Mouse (Mus musculus) G1E (cell line): ENCODE measurements around the gene Rnf168. TPM values are rescaled to one million over a fixed set of nuclear protein-coding genes. Genes with fewer than 3 reads are reported as not detected.

ENCODE experiments used
- ATAC-seq: 2 replicates; pipeline ENCODE4 v1.8.0; 2016; ENCODE audit warnings: mild to moderate bottlenecking; ENCODE audit not compliant: insufficient number of reproducible peaks, poor library complexity, low FRiP score, severe bottlenecking; ENCODE audit errors: extremely low read depth
- DNase-seq: peaks from one replicate; pipeline ENCODE4 v3.0.0; 2012; ENCODE audit warnings: low spot score
- H3K27me3 ChIP-seq: 2 replicates; pipeline ENCODE4 v1.6.1; 2012; ENCODE audit warnings: mild to moderate bottlenecking, low read length, inconsistent platforms; ENCODE audit not compliant: insufficient read depth
- H3K36me3 ChIP-seq: replicated peaks from 2 replicates; pipeline ENCODE3; 2012; ENCODE audit warnings: mild to moderate bottlenecking, inconsistent platforms
- H3K4me1 ChIP-seq: 2 replicates; pipeline ENCODE4 v1.6.1; 2012; ENCODE audit warnings: low read depth, low read length, inconsistent platforms, mixed read lengths; ENCODE audit not compliant: insufficient read depth
- H3K4me3 ChIP-seq: 2 replicates; pipeline ENCODE4 v1.5.1; 2012; ENCODE audit warnings: low read depth, mild to moderate bottlenecking, inconsistent platforms, low read length, moderate library complexity, mixed read lengths
- H3K9me3 ChIP-seq: replicated peaks from 2 replicates; pipeline ENCODE4 v1.6.1; 2012; ENCODE audit warnings: inconsistent platforms
- CTCF ChIP-seq: IDR thresholded peaks from 2 replicates; pipeline ENCODE4 v1.5.1; 2012; ENCODE audit warnings: low read depth, low read length, inconsistent platforms, mixed read lengths
- GATA1 ChIP-seq: IDR thresholded peaks from 2 replicates; pipeline ENCODE4 v1.6.1; 2012; ENCODE audit warnings: borderline replicate concordance, low read length, inconsistent platforms, mixed read lengths
- GATA2 ChIP-seq: IDR thresholded peaks from 2 replicates; pipeline ENCODE4 v1.6.1; 2012; ENCODE audit warnings: low read depth, low read length, inconsistent platforms, borderline replicate concordance
- POLR2AphosphoS5 ChIP-seq: IDR thresholded peaks from 2 replicates; pipeline ENCODE4 v1.6.1; 2012; ENCODE audit warnings: low read depth, low read length, inconsistent platforms; ENCODE audit not compliant: insufficient replicate concordance
- TAL1 ChIP-seq: conservative IDR thresholded peaks from 2 replicates; pipeline ENCODE4 v1.6.1; 2012; ENCODE audit warnings: low read depth, low read length, inconsistent platforms, mixed read lengths
- polyA plus RNA-seq: library from polyadenylated mRNA; stranded (reverse); fragments of >175 nt; gene quantifications from 2 replicates; pipeline ENCODE4 v1.2.3, GENCODE M21; 2012
- total RNA-seq, 2 experiments: library from RNA; stranded (forward) in 1 of 2; stranded (reverse) in 1 of 2; fragments of 200-1000 nt in 1 of 2; fragments of >200 nt in 1 of 2; fragmentation: Nextera tagmentation in 1 of 2; gene quantifications; 2 replicates each; pipeline ENCODE4 v1.2.3; 2014 to 2017

The Rnf168 gene
- total and polyA plus RNA-seq, 3 experiments: 11.6 to 55.3 (median 18.8) TPM

GRCm38 (mm10) chr16:32311970-32312369 is 34.7 kb downstream of the Rnf168 start:
- peaks cover 3% of the 10 kb centered on the region; the same call in 1 of the 2 replicates for H3K4me1 ChIP-seq
- ATAC-seq (no peak), DNase-seq (no peak)
- no peaks in the 10 kb centered on the region for H3K27me3 ChIP-seq
- TF ChIP-seq GATA2: no peak
- no peak for TF ChIP-seq POLR2AphosphoS5
- no peak for TF ChIP-seq CTCF
- no peak for TF ChIP-seq GATA1
- TF ChIP-seq TAL1: no peak
- no peak overlapping the region for H3K4me3 ChIP-seq
- no peaks in the 10 kb centered on the region for H3K36me3 ChIP-seq
- no peaks in the 10 kb centered on the region for H3K9me3 ChIP-seq

GRCm38 (mm10) chr16:32312386-32312785 is 35.1 kb downstream of the Rnf168 start:
- ATAC-seq: no peak
- no peaks in the 10 kb centered on the region for H3K36me3 ChIP-seq
- TF ChIP-seq TAL1 (no peak), GATA2 (no peak), POLR2AphosphoS5 (no peak), CTCF (no peak), GATA1 (no peak)
- H3K4me1 ChIP-seq: peaks cover 3% of the 10 kb centered on the region; the same call in 1 of the 2 replicates
- H3K27me3 ChIP-seq: no peaks in the 10 kb centered on the region
- H3K9me3 ChIP-seq: no peaks in the 10 kb centered on the region
- H3K4me3 ChIP-seq: no peak overlapping the region
- no peak for DNase-seq

DNA sequence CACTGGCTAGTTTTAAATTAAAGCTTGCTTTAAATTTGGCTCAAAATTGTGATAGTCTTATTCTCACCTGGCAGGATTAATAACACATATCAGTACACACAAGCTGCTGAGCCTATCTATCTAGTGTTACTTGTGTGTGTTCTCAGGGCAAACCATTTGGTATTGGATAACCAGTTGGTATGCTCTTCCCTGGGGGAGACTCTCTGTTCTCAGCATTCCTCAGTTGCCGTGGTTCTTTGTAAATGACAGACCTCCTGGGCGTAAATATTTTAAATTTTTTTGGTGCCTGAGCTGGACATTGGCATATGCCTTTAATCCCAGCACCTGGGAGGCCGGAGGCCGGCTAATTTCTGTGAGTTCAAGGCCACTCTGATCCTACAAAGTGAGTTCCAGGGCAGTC is 35.6 kb downstream of the Rnf168 start:
- DNase-seq (no peak), ATAC-seq (no peak)
- Histone ChIP-seq H3K9me3 (peaks cover under 1% of the 10 kb centered on the region), H3K36me3 (no peaks in the 10 kb centered on the region), H3K4me3 (no peak overlapping the region), H3K27me3 (no peaks in the 10 kb centered on the region), H3K4me1 (peaks cover 3% of the 10 kb centered on the region; the same call in 1 of the 2 replicates)
- TF ChIP-seq GATA2: no peak
- TF ChIP-seq POLR2AphosphoS5: no peak
- no peak for TF ChIP-seq CTCF
- TF ChIP-seq GATA1: no peak
- no peak for TF ChIP-seq TAL1

DNA sequence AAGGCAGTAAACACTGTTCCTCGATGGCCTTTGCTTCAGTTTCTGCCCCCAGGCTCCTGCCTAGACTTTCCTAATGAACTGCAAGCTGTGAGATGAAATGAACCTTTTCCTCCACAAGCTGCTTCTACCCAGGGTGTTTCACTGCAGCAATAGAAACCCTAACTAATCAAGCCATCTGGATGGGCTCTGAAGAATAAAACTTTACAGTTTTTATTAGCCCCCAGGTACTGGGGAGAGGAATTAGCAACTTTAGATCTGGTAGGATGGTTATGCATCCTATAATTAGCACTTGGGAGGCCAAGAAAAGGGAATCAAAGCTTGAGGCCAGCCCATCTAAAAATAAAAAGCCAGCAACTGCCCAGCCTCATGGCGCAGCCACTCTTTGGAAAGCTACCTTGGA is 39.3 kb downstream of the Rnf168 start:
- no peaks in the 10 kb centered on the region; the same call in 1 of the 2 replicates for H3K27me3 ChIP-seq
- ATAC-seq (no peak), DNase-seq (no peak)
- peaks cover 4% of the 10 kb centered on the region for H3K9me3 ChIP-seq
- no peak overlapping the region for H3K4me3 ChIP-seq
- TF ChIP-seq TAL1 (no peak), GATA2 (no peak), CTCF (no peak), POLR2AphosphoS5 (no peak), GATA1 (no peak)
- H3K4me1 ChIP-seq: no peaks in the 10 kb centered on the region; the same call in 1 of the 2 replicates
- H3K36me3 ChIP-seq: no peaks in the 10 kb centered on the region

DNA sequence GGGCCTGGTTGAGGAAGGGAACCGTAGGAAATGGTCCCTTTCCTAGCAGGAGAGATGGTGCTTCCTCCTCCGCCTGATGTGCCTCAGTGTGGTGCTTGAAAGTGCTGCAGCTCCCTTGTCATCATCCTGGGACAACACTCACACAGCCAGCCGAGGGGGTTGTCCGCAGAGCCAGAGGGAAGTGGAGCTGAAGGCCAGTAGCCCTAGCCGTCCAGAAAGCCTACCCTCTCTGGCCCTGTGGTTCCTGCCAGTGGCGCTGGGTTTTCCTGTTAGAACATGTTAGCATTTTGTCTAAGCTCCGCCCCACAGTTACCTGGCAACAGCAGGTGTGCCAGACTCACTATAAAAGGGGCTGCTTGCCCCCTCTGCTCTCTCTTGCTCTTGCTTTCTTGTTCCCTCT is 46.7 kb downstream of the Rnf168 start:
- no peak for TF ChIP-seq GATA1
- no peak for TF ChIP-seq GATA2
- TF ChIP-seq CTCF: no peak
- TF ChIP-seq POLR2AphosphoS5: no peak
- no peak for TF ChIP-seq TAL1
- Histone ChIP-seq H3K9me3 (no peaks in the 10 kb centered on the region), H3K27me3 (peaks cover 13% of the 10 kb centered on the region), H3K36me3 (peaks cover 3% of the 10 kb centered on the region), H3K4me3 (no peak overlapping the region), H3K4me1 (peaks cover 16% of the 10 kb centered on the region)
- no peak for ATAC-seq
- no peak for DNase-seq

- Histone ChIP-seq H3K27me3 (peaks cover 2% of the 10 kb centered on the region; the same call in 1 of the 2 replicates), H3K4me1 (peaks cover 29% of the 10 kb centered on the region), H3K9me3 (no peaks in the 10 kb centered on the region), H3K4me3 (peak overlapping the region; percentile 95; the same call in 1 of the 2 replicates), H3K36me3 (peaks cover 7% of the 10 kb centered on the region)
- no peak for ATAC-seq
- no peak for TF ChIP-seq GATA1
- TF ChIP-seq POLR2AphosphoS5: no peak
- TF ChIP-seq CTCF: no peak
- TF ChIP-seq TAL1: no peak
- no peak for TF ChIP-seq GATA2
- DNase-seq: no peak
Measured at GRCm38 (mm10) chr16:32330876-32331670, 53.8 kb downstream of the Rnf168 start.
